Mouse (Mus musculus) MEL (cell line): Measurements from ENCODE around the gene Nts. TPM values are rescaled to one million over a fixed set of nuclear protein-coding genes. Genes with fewer than 3 reads are reported as not detected.
A peak's percentile ranks its signal among the peaks of the same experiment; 100 is the strongest.

Experiments used
- DNase-seq: peaks from one replicate; pipeline ENCODE4 v3.0.0; 2011; ENCODE audit warnings: low read depth, low spot score
- H3K27ac ChIP-seq: 2 replicates; pipeline ENCODE4 v1.5.1; 2012; ENCODE audit warnings: low read depth, mild to moderate bottlenecking, control low read depth, low read length, moderate library complexity; ENCODE audit not compliant: control insufficient read depth
- H3K27me3 ChIP-seq, 2 experiments: fragments of 150-350 bp in 1 of 2; sonication (generic) in 1 of 2; 2 replicates each; pipeline ENCODE4 v1.6.1; 2012; ENCODE audit warnings: low read length in 2 of 2, mild to moderate bottlenecking in 2 of 2, improper control_type of control experiment in 1 of 2, moderate library complexity in 1 of 2; ENCODE audit not compliant: insufficient read depth in 2 of 2, control insufficient read depth in 1 of 2
- H3K36me3 ChIP-seq, 2 experiments: 2 replicates each; pipeline ENCODE4 v1.6.1; 2012 to 2014; ENCODE audit warnings: low read length in 2 of 2, improper control_type of control experiment in 1 of 2, inconsistent platforms in 1 of 2, mild to moderate bottlenecking in 1 of 2; ENCODE audit not compliant: insufficient read depth in 2 of 2, control insufficient read depth in 1 of 2
- H3K4me1 ChIP-seq, 2 experiments: fragments of 150-350 bp in 1 of 2; sonication (generic) in 1 of 2; 2 replicates each; pipeline ENCODE4 v1.6.1; 2012; ENCODE audit warnings: low read length in 2 of 2, improper control_type of control experiment in 1 of 2, mild to moderate bottlenecking in 1 of 2; ENCODE audit not compliant: insufficient read depth in 2 of 2, control insufficient read depth in 1 of 2
- H3K4me3 ChIP-seq, 2 experiments: fragments of 150-350 bp in 1 of 2; sonication (generic) in 1 of 2; 2 replicates each; pipeline ENCODE4 v1.5.1; 2012; ENCODE audit warnings: low read depth in 2 of 2, low read length in 2 of 2, mild to moderate bottlenecking in 2 of 2, moderate library complexity in 2 of 2, control low read depth in 1 of 2, improper control_type of control experiment in 1 of 2; ENCODE audit not compliant: control insufficient read depth in 1 of 2, insufficient read depth in 1 of 2
- H3K79me2 ChIP-seq: 2 replicates; pipeline ENCODE4 v1.6.1; 2012; ENCODE audit warnings: mild to moderate bottlenecking, low read length, moderate library complexity; ENCODE audit not compliant: control insufficient read depth, poor library complexity, insufficient read depth
- H3K9ac ChIP-seq: 2 replicates; pipeline ENCODE4 v1.6.1; 2012; ENCODE audit warnings: low read depth, mild to moderate bottlenecking, control low read depth, low read length, moderate library complexity; ENCODE audit not compliant: control insufficient read depth, poor library complexity, severe bottlenecking
- H3K9me3 ChIP-seq: fragments of 150-350 bp; sonication (generic); replicated peaks from 2 replicates; pipeline ENCODE4 v1.6.1; 2012; ENCODE audit warnings: mild to moderate bottlenecking, low read length, improper control_type of control experiment, moderate library complexity; ENCODE audit not compliant: insufficient read depth
- CHD1 ChIP-seq: IDR thresholded peaks from 2 replicates; pipeline ENCODE4 v1.6.1; 2012; ENCODE audit warnings: low read depth, mild to moderate bottlenecking, inconsistent platforms, low read length, improper control_type of control experiment
- CHD2 ChIP-seq: IDR thresholded peaks from 2 replicates; pipeline ENCODE4 v1.6.1; 2011; ENCODE audit warnings: low read length, improper control_type of control experiment
- CTCF ChIP-seq, 3 experiments: IDR thresholded peaks in 2 of 3; conservative IDR thresholded peaks in 1 of 3; 2 replicates each; pipeline ENCODE4 v1.5.1; 2011 to 2012; ENCODE audit warnings: low read length in 3 of 3, low read depth in 2 of 3, mild to moderate bottlenecking in 2 of 3, improper control_type of control experiment in 1 of 3, inconsistent platforms in 1 of 3, mixed read lengths in 1 of 3, moderate library complexity in 1 of 3; ENCODE audit not compliant: control insufficient read depth in 1 of 3, insufficient read depth in 1 of 3, poor library complexity in 1 of 3, severe bottlenecking in 1 of 3
- ELF1 ChIP-seq: IDR thresholded peaks from 2 replicates; pipeline ENCODE4 v1.6.1; 2014; ENCODE audit warnings: low read depth, mild to moderate bottlenecking, inconsistent platforms, low read length, improper control_type of control experiment, moderate library complexity
- EP300 ChIP-seq, 2 experiments: IDR thresholded peaks; 2 replicates each; pipeline ENCODE4 v1.6.1; 2011; ENCODE audit warnings: improper control_type of control experiment in 2 of 2, low read length in 2 of 2, low read depth in 1 of 2, mild to moderate bottlenecking in 1 of 2
- GABPA ChIP-seq: IDR thresholded peaks from 2 replicates; pipeline ENCODE4 v1.6.1; 2012; ENCODE audit warnings: low read depth, mild to moderate bottlenecking, inconsistent platforms, low read length, improper control_type of control experiment, moderate library complexity
- GATA1 ChIP-seq: IDR thresholded peaks from 2 replicates; pipeline ENCODE4 v1.6.1; 2011; ENCODE audit warnings: low read depth, low read length, improper control_type of control experiment
- HCFC1 ChIP-seq: IDR thresholded peaks from 2 replicates; pipeline ENCODE4 v1.6.1; 2012; ENCODE audit warnings: low read depth, mild to moderate bottlenecking, inconsistent platforms, low read length, improper control_type of control experiment, moderate library complexity
- KAT2A ChIP-seq: conservative IDR thresholded peaks from 2 replicates; pipeline ENCODE4 v1.6.1; 2012; ENCODE audit warnings: low read depth, low read length, improper control_type of control experiment, inconsistent platforms
- MAFK ChIP-seq: IDR thresholded peaks from 2 replicates; pipeline ENCODE4 v1.6.1; 2011; ENCODE audit warnings: low read depth, mild to moderate bottlenecking, low read length, improper control_type of control experiment, borderline replicate concordance
- MAX ChIP-seq: IDR thresholded peaks from 2 replicates; pipeline ENCODE4 v1.6.1; 2011; ENCODE audit warnings: low read length, improper control_type of control experiment
- MAZ ChIP-seq: IDR thresholded peaks from 2 replicates; pipeline ENCODE4 v1.6.1; 2012; ENCODE audit warnings: low read depth, mild to moderate bottlenecking, inconsistent platforms, low read length, improper control_type of control experiment
- MEF2A ChIP-seq: IDR thresholded peaks from 2 replicates; pipeline ENCODE4 v1.6.1; 2014; ENCODE audit warnings: low read depth, mild to moderate bottlenecking, inconsistent platforms, low read length, improper control_type of control experiment; ENCODE audit not compliant: poor library complexity, insufficient replicate concordance, severe bottlenecking; ENCODE audit errors: extremely low read depth
- MXI1 ChIP-seq: IDR thresholded peaks from 2 replicates; pipeline ENCODE4 v1.6.1; 2011; ENCODE audit warnings: mild to moderate bottlenecking, low read depth, low read length, improper control_type of control experiment
- MYB ChIP-seq: IDR thresholded peaks from 2 replicates; pipeline ENCODE4 v1.6.1; 2011; ENCODE audit warnings: mild to moderate bottlenecking, low read depth, low read length, improper control_type of control experiment
- NELFE ChIP-seq: IDR thresholded peaks from 2 replicates; pipeline ENCODE4 v1.6.1; 2011; ENCODE audit warnings: low read depth, low read length, improper control_type of control experiment
- NRF1 ChIP-seq: IDR thresholded peaks from 2 replicates; pipeline ENCODE4 v1.6.1; 2014; ENCODE audit warnings: low read depth, mild to moderate bottlenecking, inconsistent platforms, low read length, improper control_type of control experiment, moderate library complexity; ENCODE audit not compliant: poor library complexity, insufficient read depth, severe bottlenecking
- POLR2AphosphoS2 ChIP-seq: IDR thresholded peaks from 2 replicates; pipeline ENCODE4 v1.6.1; 2011; ENCODE audit warnings: low read length, improper control_type of control experiment
- POLR2AphosphoS5 ChIP-seq: IDR thresholded peaks from 2 replicates; pipeline ENCODE4 v1.6.1; 2012; ENCODE audit warnings: low read depth, borderline replicate concordance, mild to moderate bottlenecking, inconsistent platforms, low read length, moderate library complexity, mixed read lengths
- RAD21 ChIP-seq: IDR thresholded peaks from 2 replicates; pipeline ENCODE4 v1.6.1; 2011; ENCODE audit warnings: mild to moderate bottlenecking, low read depth, low read length, improper control_type of control experiment
- RCOR1 ChIP-seq: IDR thresholded peaks from 2 replicates; pipeline ENCODE4 v1.6.1; 2012; ENCODE audit warnings: low read depth, mild to moderate bottlenecking, inconsistent platforms, low read length, improper control_type of control experiment
- SIN3A ChIP-seq: IDR thresholded peaks from 2 replicates; pipeline ENCODE4 v1.6.1; 2012; ENCODE audit warnings: low read length, improper control_type of control experiment, inconsistent platforms
- SMC3 ChIP-seq: IDR thresholded peaks from 2 replicates; pipeline ENCODE4 v1.6.1; 2011; ENCODE audit warnings: low read depth, low read length, improper control_type of control experiment
- TAL1 ChIP-seq: IDR thresholded peaks from 2 replicates; pipeline ENCODE4 v1.6.1; 2012; ENCODE audit warnings: mild to moderate bottlenecking, inconsistent platforms, low read length, moderate library complexity, mixed read lengths
- TBP ChIP-seq: IDR thresholded peaks from 2 replicates; pipeline ENCODE4 v1.8.0; 2011; ENCODE audit warnings: low read depth, low read length, improper control_type of control experiment
- TCF12 ChIP-seq: IDR thresholded peaks from 2 replicates; pipeline ENCODE4 v1.6.1; 2014; ENCODE audit warnings: low read depth, mild to moderate bottlenecking, inconsistent platforms, low read length, improper control_type of control experiment, moderate library complexity
- UBTF ChIP-seq: IDR thresholded peaks from 2 replicates; pipeline ENCODE4 v1.6.1; 2012; ENCODE audit warnings: low read depth, mild to moderate bottlenecking, inconsistent platforms, low read length, improper control_type of control experiment, moderate library complexity, borderline replicate concordance; ENCODE audit not compliant: insufficient read depth
- USF1 ChIP-seq: IDR thresholded peaks from 2 replicates; pipeline ENCODE4 v1.6.1; 2014; ENCODE audit warnings: low read depth, mild to moderate bottlenecking, inconsistent platforms, low read length, improper control_type of control experiment, moderate library complexity
- USF2 ChIP-seq, 2 experiments: IDR thresholded peaks; 2 replicates each; pipeline ENCODE4 v1.6.1; 2011 to 2012; ENCODE audit warnings: improper control_type of control experiment in 2 of 2, low read length in 2 of 2, borderline replicate concordance in 1 of 2, inconsistent platforms in 1 of 2, low read depth in 1 of 2, mild to moderate bottlenecking in 1 of 2; ENCODE audit not compliant: insufficient read depth in 1 of 2
- ZC3H11A ChIP-seq: IDR thresholded peaks from 2 replicates; pipeline ENCODE4 v1.6.1; 2012; ENCODE audit warnings: low read depth, mild to moderate bottlenecking, inconsistent platforms, low read length, improper control_type of control experiment
- ZKSCAN1 ChIP-seq: IDR thresholded peaks from 2 replicates; pipeline ENCODE4 v1.6.1; 2012; ENCODE audit warnings: low read depth, mild to moderate bottlenecking, inconsistent platforms, low read length, improper control_type of control experiment, moderate library complexity
- ZMIZ1 ChIP-seq: IDR thresholded peaks from 2 replicates; pipeline ENCODE4 v1.6.1; 2012; ENCODE audit warnings: low read depth, mild to moderate bottlenecking, inconsistent platforms, low read length, improper control_type of control experiment, moderate library complexity
- ZNF384 ChIP-seq: IDR thresholded peaks from 2 replicates; pipeline ENCODE4 v1.6.1; 2012; ENCODE audit warnings: low read depth, mild to moderate bottlenecking, inconsistent platforms, low read length, improper control_type of control experiment
- polyA plus RNA-seq, 2 experiments: library from polyadenylated mRNA; stranded (reverse) in 1 of 2; unstranded in 1 of 2; fragments of >175 nt in 1 of 2; fragments of >200 nt in 1 of 2; gene quantifications; 2 replicates each; pipeline versions ENCODE4 v1.2.1 to v1.2.4; 2012; ENCODE audit warnings: low replicate concordance in 2 of 2, low read depth in 1 of 2; ENCODE audit not compliant: insufficient read length in 2 of 2, insufficient read depth in 1 of 2, missing spikeins in 1 of 2
- total RNA-seq: library from RNA; depleted of rRNA; stranded (reverse); fragments of 300-350 nt; gene quantifications from 2 replicates; pipeline ENCODE4 v1.2.3, GENCODE M21; 2012

Gene Nts
- total and polyA plus RNA-seq, 3 experiments, result not detected

GRCm38 (mm10) chr10:102451756-102452155 is 38.5 kb downstream of the Nts start (continued):
- TF ChIP-seq MAZ, result no peak
- TF ChIP-seq MXI1, result no peak
- TF ChIP-seq MAFK, result no peak
- TF ChIP-seq ZMIZ1, result no peak
- TF ChIP-seq ZC3H11A, result peak; percentile 19; the same call in 1 of the 2 replicates
- TF ChIP-seq SMC3, result peak; percentile 78
- TF ChIP-seq, all 39 proteins: peak for 4

GRCm38 (mm10) chr10:102449449-102449848 is 40.8 kb downstream of the Nts start:
- H3K79me2 ChIP-seq, result no peaks in the 10 kb centered on the region
- TF ChIP-seq CHD1 (no peak), KAT2A (no peak), POLR2AphosphoS5 (no peak), USF1 (no peak), NELFE (no peak), SIN3A (no peak), CHD2 (no peak), EP300 (IDR thresholded peaks at IDR 0.05; ENCODE audit: low read depth in 1 of 2, low read length in 2 of 2) (no peak), MXI1 (no peak), RCOR1 (peak; percentile 87), MAFK (no peak), HCFC1 (no peak), GATA1 (0 out of 2 replicates have a peak, but pooled peaks have one; percentile 3), POLR2AphosphoS2 (no peak), CTCF (IDR thresholded peaks at IDR 0.05 in 2 of 3, conservative IDR thresholded peaks at IDR 0.05 in 1 of 3; ENCODE audit: control insufficient read depth in 1 of 3, insufficient read depth in 1 of 3, low read depth in 2 of 3, low read length in 3 of 3, poor library complexity in 1 of 3, severe bottlenecking in 1 of 3) (peak in 2 of 3 experiments; percentile 51 to 77; a peak in 4 of 6 replicates), ZC3H11A (peak; percentile 54; the same call in 1 of the 2 replicates), USF2 (IDR thresholded peaks at IDR 0.05; ENCODE audit: borderline replicate concordance in 1 of 2, insufficient read depth in 1 of 2, low read depth in 1 of 2, low read length in 2 of 2) (no peak), TBP (no peak), MAZ (no peak), GABPA (no peak), ELF1 (no peak), RAD21 (peak; percentile 81), SMC3 (peak; percentile 58), MYB (no peak), UBTF (no peak), TAL1 (no peak), ZKSCAN1 (no peak), TCF12 (no peak), MEF2A (no peak), MAX (no peak), NRF1 (no peak), ZNF384 (peak; percentile 92)
- no peaks in the 10 kb centered on the region for H3K27me3 ChIP-seq
- no peaks in the 10 kb centered on the region for H3K9me3 ChIP-seq
- H3K36me3 ChIP-seq, result no peaks in the 10 kb centered on the region
- DNase-seq, result peak; percentile 64
- no peak overlapping the region for H3K4me3 ChIP-seq
- H3K9ac ChIP-seq, result no peak overlapping the region
- H3K4me1 ChIP-seq, result no peaks in the 10 kb centered on the region
- H3K27ac ChIP-seq, result no peak overlapping the region
